Mouse (Mus musculus) heart, adult 8-10 months (tissue): ENCODE results near the gene Duxf3. TPM values are rescaled to one million over a fixed set of nuclear protein-coding genes. Genes with fewer than 3 reads are reported as not detected.
"Not testable (repeated sequence)": the region's sequence is repeated elsewhere in the genome, so short reads cannot be mapped to it uniquely, and the experiment has no call there.

ENCODE experiments used
- DNase-seq: peaks from one replicate; pipeline ENCODE4 v3.0.0; 2022; ENCODE audit warnings: low spot score
- total RNA-seq, 4 experiments: library from RNA; stranded (reverse); gene quantifications; 2 replicates each; pipeline ENCODE4 v1.2.4; 2022

Gene Duxf3
- total RNA-seq, 4 experiments from 2014 or later = not detected

- not testable (repeated sequence) for DNase-seq
These were observed 9.3 kb downstream of the Duxf3 start for GRCm38 (mm10) chr10:58223161-58223560.

DNA sequence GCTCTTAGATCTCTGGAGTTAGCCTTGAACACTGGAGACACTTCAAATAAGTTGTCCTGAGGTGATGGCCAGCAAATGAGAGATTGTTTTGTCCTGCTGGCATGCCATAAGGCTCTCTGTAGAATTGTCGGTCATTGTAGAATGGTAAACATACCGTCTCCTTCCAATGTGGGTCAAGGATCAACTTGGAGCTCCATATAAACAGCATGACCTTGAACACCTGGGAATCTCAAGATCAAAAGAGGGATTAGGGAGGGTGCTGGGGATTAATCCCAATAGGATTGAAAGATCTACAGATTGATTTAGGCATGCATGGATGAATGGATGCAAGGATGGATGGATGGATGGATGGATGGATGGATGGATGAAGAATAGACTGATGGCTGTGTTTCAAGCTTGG is 10.9 kb downstream of the Duxf3 start:
- DNase-seq = not testable (repeated sequence)

- DNase-seq = no peak
These were observed 11.7 kb downstream of the Duxf3 start for GRCm38 (mm10) chr10:58220726-58221125.

DNA sequence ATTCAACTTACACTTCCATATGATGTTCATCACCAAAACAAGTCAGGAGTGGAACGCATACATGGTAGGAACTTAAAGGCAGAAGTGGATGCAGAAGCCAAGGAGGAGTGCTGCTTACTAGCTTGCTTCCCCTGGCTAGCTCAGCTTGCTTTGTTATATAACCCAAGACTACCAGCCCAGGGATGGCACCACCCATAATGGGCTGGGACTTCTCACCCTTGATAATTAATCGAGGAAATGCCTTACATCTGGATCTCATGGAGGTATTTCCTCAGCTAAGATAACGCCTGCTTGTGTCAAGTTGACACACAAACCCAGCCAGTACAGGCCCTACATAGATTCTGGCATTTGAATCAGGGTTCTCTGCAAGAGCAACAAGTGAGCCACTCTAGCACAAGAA is 15.1 kb downstream of the Duxf3 start:
- DNase-seq = no peak

- DNase-seq = no peak
These were observed 17.1 kb downstream of the Duxf3 start for GRCm38 (mm10) chr10:58215353-58215752.

- DNase-seq = no peak
These were observed 17.5 kb downstream of the Duxf3 start for GRCm38 (mm10) chr10:58214934-58215333.

GRCm38 (mm10) chr10:58214497-58214896 is 18.0 kb downstream of the Duxf3 start:
- no peak for DNase-seq

GRCm38 (mm10) chr10:58212230-58212629 is 20.2 kb downstream of the Duxf3 start:
- no peak for DNase-seq

- no peak for DNase-seq
These were observed 21.3 kb downstream of the Duxf3 start for GRCm38 (mm10) chr10:58211213-58211612.

DNA sequence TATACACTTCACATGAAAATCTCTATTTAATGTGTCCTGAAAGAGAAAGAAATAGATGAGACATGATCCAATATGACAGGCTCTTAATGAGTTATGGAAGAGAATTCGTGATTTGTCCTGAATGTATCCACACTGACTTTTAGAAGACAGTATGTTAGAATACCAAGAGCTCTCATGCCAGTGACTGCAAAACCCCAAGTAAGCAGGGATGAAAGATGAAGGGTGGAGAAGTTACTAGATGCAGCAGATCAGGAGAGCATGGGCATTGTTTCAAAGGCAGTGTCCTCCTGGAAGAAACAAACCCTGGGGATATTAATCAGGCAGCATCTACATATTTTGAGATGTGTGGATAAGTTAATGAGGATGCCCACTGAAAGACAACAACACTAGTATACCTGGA is 22.0 kb downstream of the Duxf3 start:
- no peak for DNase-seq

- DNase-seq = no peak
These were observed 22.6 kb downstream of the Duxf3 start for GRCm38 (mm10) chr10:58209710-58210467.

DNA sequence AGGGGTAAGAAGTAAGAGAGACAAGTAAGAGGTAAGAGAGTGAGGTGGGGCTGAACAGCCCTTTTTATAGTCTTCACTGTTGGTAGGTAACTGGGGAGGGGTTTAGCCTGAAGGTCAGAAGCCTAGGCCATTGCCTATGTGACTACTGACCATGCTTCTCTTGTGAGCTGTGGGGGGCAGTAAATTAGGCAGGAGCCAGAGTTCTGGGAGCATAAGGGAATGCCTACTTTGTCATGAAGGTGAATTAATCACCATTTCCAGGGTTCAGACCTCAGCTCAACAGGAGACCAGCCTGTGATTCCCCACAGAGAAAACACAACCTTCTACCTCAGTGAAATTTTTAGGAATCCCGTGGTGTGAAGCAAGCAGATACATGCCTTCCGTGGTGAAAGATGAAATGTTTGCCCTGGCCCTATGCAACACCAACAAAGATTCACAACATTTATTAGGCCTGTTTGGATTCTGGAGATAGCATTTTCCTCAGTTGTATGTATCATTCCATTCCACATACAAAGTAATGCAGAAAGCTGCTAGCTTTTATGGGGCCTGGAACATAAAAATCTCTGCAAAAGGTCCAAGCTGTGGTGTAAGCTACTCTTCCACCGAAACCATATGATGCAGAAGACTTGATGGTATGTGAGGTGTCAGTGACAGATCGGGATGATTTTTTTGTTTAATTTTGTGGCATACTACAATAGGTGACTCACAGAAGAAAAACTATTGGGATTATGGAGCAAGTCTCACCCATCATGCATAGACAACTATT is 25.7 kb downstream of the Duxf3 start:
- DNase-seq = no peak

DNA sequence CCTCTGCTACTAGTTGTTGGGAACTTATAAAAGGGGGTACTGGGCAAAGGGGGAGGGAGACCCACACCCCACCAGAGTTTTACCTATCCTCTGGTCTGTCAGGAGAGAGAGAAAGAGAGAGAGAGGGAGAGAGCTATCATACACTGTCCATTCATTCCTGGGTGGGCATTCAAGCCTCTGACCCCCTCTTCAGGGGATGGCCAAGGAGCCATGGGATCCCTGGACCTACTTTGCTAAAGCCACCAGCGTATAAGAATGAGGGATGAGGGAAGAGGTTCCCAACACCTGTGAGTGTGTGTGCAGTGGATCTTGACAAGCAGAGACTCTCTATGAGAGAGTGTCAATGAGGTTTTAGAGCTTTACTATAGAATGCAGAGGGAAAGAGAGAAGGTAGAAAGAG is 26.5 kb downstream of the Duxf3 start:
- no peak for DNase-seq

Other genes with a start within 250 kb of the Duxf3 start
- gene AW822073, start 7.7 kb downstream of the Duxf3 start, total RNA-seq = not detected
- not detected for gene Gm4981, start 4.0 kb upstream of the Duxf3 start, total RNA-seq
- 10 to 100 TPM; 28.8 to 38.4 (median 35.9) TPM for gene Gcc2, start 22.8 kb upstream of the Duxf3 start, total RNA-seq
- 100 to 1,000 TPM; 129 to 182 (median 150) TPM for gene Lims1, start 90.8 kb upstream of the Duxf3 start, total RNA-seq
- 10 to 100 TPM; 49.8 to 53.3 (median 51.2) TPM for gene Ranbp2, start 214.2 kb upstream of the Duxf3 start, total RNA-seq